In genomic region chr5:30482319-30482718, GRCm38 (mm10) we compare ENCODE assay signal across 8 mouse cellular contexts. TPM values are rescaled to one million over a fixed set of nuclear protein-coding genes. Genes with fewer than 3 reads are reported as not detected.
DNase-seq lines count a peak whose midpoint lies in the region; ATAC-seq and TF ChIP-seq lines count a peak whose summit lies in the region.

No protein-coding gene starts in this region.

- WGBS in hindbrain, embryonic 10.5 days: 18% methylated on average over 5 of the region's 5 CpGs
- WGBS in hindbrain, embryonic 12.5 days: 25% methylated on average over 5 of the region's 5 CpGs
- 20% methylated on average over 5 of the region's 5 CpGs for WGBS in cerebellum, adult 2 months
- WGBS in hindbrain, postnatal 0 days: 21% methylated on average over 4 of the region's 5 CpGs
- WGBS in midbrain, embryonic 10.5 days: 14% methylated on average over 5 of the region's 5 CpGs

- no peak overlapping the region for H3K9ac ChIP-seq in hindbrain, embryonic 12.5 days
- no peak overlapping the region for H3K9ac ChIP-seq in hindbrain, postnatal 0 days (replicated peaks; ENCODE audit: low read length)

- peak; percentile 84 for DNase-seq in hindbrain, embryonic 10.5 days (ENCODE audit: low spot score)
- peak; percentile 63 to 76 for DNase-seq in cerebellum, adult 2 months
- peak; percentile 67 for DNase-seq in forelimb bud, embryonic 11.5 days (ENCODE audit: low read depth, low spot score)
- peak; percentile 85 for DNase-seq in hindbrain, postnatal 0 days (ENCODE audit: low spot score)
- peak; percentile 58 to 75 for DNase-seq in left cerebral cortex, postnatal 10 days (ENCODE audit: extremely low spot score in 1 of 2, low spot score in 2 of 2)
- peak; percentile 76 for DNase-seq in midbrain, embryonic 10.5 days (ENCODE audit: low spot score)
- peak; percentile 36 to 73 for DNase-seq in spleen, postnatal 10 days (ENCODE audit: low spot score in 2 of 2)

- ATAC-seq in hindbrain, embryonic 12.5 days (ENCODE audit: low FRiP score): no peak
- peak; percentile 80 for ATAC-seq in hindbrain, postnatal 0 days

- no peak for TF ChIP-seq POLR2A in cerebellum, adult 2 months (IDR thresholded peaks at IDR 0.05; ENCODE audit: borderline replicate concordance, insufficient read depth, low read length)

- no peaks in the 10 kb centered on the region for H3K27me3 ChIP-seq in hindbrain, embryonic 10.5 days (ENCODE audit: insufficient read depth, poor library complexity, severe bottlenecking)
- H3K27me3 ChIP-seq in hindbrain, embryonic 12.5 days: no peaks in the 10 kb centered on the region
- H3K27me3 ChIP-seq in cerebellum, adult 2 months (ENCODE audit: control insufficient read depth, insufficient read depth, low read length): no peaks in the 10 kb centered on the region
- H3K27me3 ChIP-seq in hindbrain, postnatal 0 days (ENCODE audit: insufficient read depth, low read length): no peaks in the 10 kb centered on the region
- H3K27me3 ChIP-seq in midbrain, embryonic 10.5 days (ENCODE audit: low read depth, poor library complexity, severe bottlenecking): no peaks in the 10 kb centered on the region

- H3K4me1 ChIP-seq in hindbrain, embryonic 10.5 days (replicated peaks): peaks cover 3% of the 10 kb centered on the region; the same call in 1 of the 2 replicates
- H3K4me1 ChIP-seq in hindbrain, embryonic 12.5 days: no peaks in the 10 kb centered on the region
- H3K4me1 ChIP-seq in cerebellum, adult 2 months (ENCODE audit: control insufficient read depth, insufficient read depth, low read length): peaks cover 10% of the 10 kb centered on the region; the same call in 1 of the 2 replicates
- H3K4me1 ChIP-seq in hindbrain, postnatal 0 days (ENCODE audit: insufficient read depth, low read length): no peaks in the 10 kb centered on the region
- no peaks in the 10 kb centered on the region for H3K4me1 ChIP-seq in midbrain, embryonic 10.5 days

- no peak overlapping the region for H3K4me3 ChIP-seq in hindbrain, embryonic 10.5 days
- H3K4me3 ChIP-seq in hindbrain, embryonic 12.5 days: no peak overlapping the region
- no peak overlapping the region for H3K4me3 ChIP-seq in cerebellum, adult 2 months (replicated peaks; ENCODE audit: insufficient read depth, low read depth, low read length)
- H3K4me3 ChIP-seq in hindbrain, postnatal 0 days (ENCODE audit: low read length): no peak overlapping the region
- no peak overlapping the region for H3K4me3 ChIP-seq in midbrain, embryonic 10.5 days

- H3K9me3 ChIP-seq in hindbrain, embryonic 10.5 days: no peaks in the 10 kb centered on the region
- no peaks in the 10 kb centered on the region for H3K9me3 ChIP-seq in hindbrain, embryonic 12.5 days (replicated peaks)
- H3K9me3 ChIP-seq in hindbrain, postnatal 0 days (ENCODE audit: low read length): no peaks in the 10 kb centered on the region
- 0 out of 2 replicates have a peak, but pooled peaks cover 3% of the 10 kb centered on the region for H3K9me3 ChIP-seq in midbrain, embryonic 10.5 days (replicated peaks)

- intact Hi-C loops in left cerebral cortex, postnatal 10 days (cut with DNase I): loop anchor here (5.0 kb wide), 2 partner anchors 90 to 265 kb away; no protein-coding TSS in a partner anchor

- no peak overlapping the region for H3K27ac ChIP-seq in hindbrain, embryonic 10.5 days
- H3K27ac ChIP-seq in hindbrain, embryonic 12.5 days: no peak overlapping the region
- H3K27ac ChIP-seq in cerebellum, adult 2 months (ENCODE audit: insufficient read depth, low read length): no peak overlapping the region
- no peak overlapping the region for H3K27ac ChIP-seq in hindbrain, postnatal 0 days
- 0 out of 2 replicates have a peak overlapping the region, but pooled peaks have one; percentile 13 for H3K27ac ChIP-seq in midbrain, embryonic 10.5 days (replicated peaks)

- H3K36me3 ChIP-seq in hindbrain, embryonic 10.5 days: no peaks in the 10 kb centered on the region
- H3K36me3 ChIP-seq in hindbrain, embryonic 12.5 days: no peaks in the 10 kb centered on the region
- H3K36me3 ChIP-seq in hindbrain, postnatal 0 days (ENCODE audit: insufficient read depth, low read length): no peaks in the 10 kb centered on the region
- H3K36me3 ChIP-seq in midbrain, embryonic 10.5 days: no peaks in the 10 kb centered on the region

- H3K4me2 ChIP-seq in hindbrain, embryonic 12.5 days (replicated peaks): no peak overlapping the region
- H3K4me2 ChIP-seq in hindbrain, postnatal 0 days (ENCODE audit: low read depth, low read length): no peak overlapping the region

- peak; percentile 81 for TF ChIP-seq CTCF in cerebellum, adult 2 months (IDR thresholded peaks at IDR 0.05; ENCODE audit: borderline replicate concordance, insufficient read depth, low read depth, low read length)
- TF ChIP-seq CTCF in hindbrain, postnatal 0 days (IDR thresholded peaks at IDR 0.05; ENCODE audit: low read depth): peak; percentile 87

RNA-seq across cellular contexts. Expression of gene 1700001C02Rik, which starts 16.5 kb away (rescaled TPM):
- polyA plus RNA-seq in hindbrain, embryonic 10.5 days (2016; fragmentation: Nextera tagmentation; extraction: Ambion mirVana): 1.4 TPM in 1 of 2 replicates, not detected in the other
- polyA plus RNA-seq in hindbrain, embryonic 12.5 days (2016; fragmentation: Nextera tagmentation; extraction: Ambion mirVana): 1.0 and 1.2 TPM in 2 replicates
- polyA plus RNA-seq in cerebellum, adult 2 months (2012; rRNA removed): 0.52 and 1.7 TPM in 2 replicates
- 0.72 TPM in 1 of 2 replicates, not detected in the other for total RNA-seq in hindbrain, postnatal 0 days (2014; rRNA removed)
- 3.4 and 4.0 TPM in 2 replicates for polyA plus RNA-seq in hindbrain, postnatal 0 days (2015; fragmentation: Nextera tagmentation; extraction: Ambion mirVana)
- not detected for total RNA-seq in left cerebral cortex, postnatal 10 days (2021)
- polyA plus RNA-seq in midbrain, embryonic 10.5 days (2016; fragmentation: Nextera tagmentation; extraction: Ambion mirVana): not detected in 2 replicates

RNA-seq across cellular contexts. Expression of gene Otof, which starts 20.6 kb away (rescaled TPM):
- polyA plus RNA-seq in hindbrain, embryonic 10.5 days (2016; fragmentation: Nextera tagmentation; extraction: Ambion mirVana): 0.04 and 0.17 TPM in 2 replicates
- 0.82 and 1.1 TPM in 2 replicates for polyA plus RNA-seq in hindbrain, embryonic 12.5 days (2016; fragmentation: Nextera tagmentation; extraction: Ambion mirVana)
- 2.6 and 3.1 TPM in 2 replicates for polyA plus RNA-seq in cerebellum, adult 2 months (2012; rRNA removed)
- total RNA-seq in hindbrain, postnatal 0 days (2014; rRNA removed): 12.2 and 13.0 TPM in 2 replicates
- 5.5 and 7.1 TPM in 2 replicates for polyA plus RNA-seq in hindbrain, postnatal 0 days (2015; fragmentation: Nextera tagmentation; extraction: Ambion mirVana)
- 10 to 100 TPM; 11.5 to 12.4 TPM for total RNA-seq in left cerebral cortex, postnatal 10 days (2021)
- polyA plus RNA-seq in midbrain, embryonic 10.5 days (2016; fragmentation: Nextera tagmentation; extraction: Ambion mirVana): 0.05 and 0.29 TPM in 2 replicates
